In the genomic region with DNA sequence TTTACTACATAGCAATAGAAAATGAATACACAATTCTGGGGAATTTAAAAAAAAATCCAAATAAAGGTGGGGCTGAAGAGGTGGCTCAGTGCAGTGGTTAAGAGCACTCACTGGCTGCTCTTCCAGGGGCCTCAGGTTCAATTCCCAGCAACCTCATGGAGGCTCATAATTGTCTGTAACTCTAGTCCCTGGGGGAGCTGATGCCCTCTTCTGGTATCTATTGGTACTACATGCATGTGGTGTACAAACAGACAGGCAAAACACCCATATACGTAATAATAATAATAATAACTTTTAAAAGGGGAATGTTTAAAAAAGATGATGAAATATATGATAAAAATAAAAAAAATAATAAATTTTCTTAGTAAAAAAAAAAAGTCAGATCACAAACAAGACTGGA, we compare ENCODE assay signal across 12 mouse cellular contexts. TPM values are rescaled to one million over a fixed set of nuclear protein-coding genes. Genes with fewer than 3 reads are reported as not detected.
DNase-seq lines count a peak whose midpoint lies in the region; ATAC-seq and TF ChIP-seq lines count a peak whose summit lies in the region.
"Had no signal": no experiment of that assay in that cellular context is flagged by ENCODE, and none has a peak within 500 bp of the region (broad histone marks: within the 10 kb centered on the region; RNA-seq: fewer than 3 reads in every experiment).

No protein-coding gene starts in this region.

- no peak for DNase-seq in layer of hippocampus, adult 2 months (ENCODE audit: low spot score in 2 of 2)
- no peak for DNase-seq in layer of hippocampus, postnatal 10 days (ENCODE audit: low spot score in 2 of 2)
- DNase-seq in B cell, adult 2 months, result peak; percentile 49 to 55
- peak; percentile 58 for DNase-seq in ES-CJ7 (ENCODE audit: low read depth, low spot score)
- peak; percentile 72 for DNase-seq in induced T-regulatory cell, adult 2 months (ENCODE audit: low read depth)
- no peak for DNase-seq in cerebellum, adult 11 months
- DNase-seq: cerebellum, postnatal 25 days; gastrocnemius, postnatal 14 days; right cerebral cortex, adult 18-20 months had no signal

- peak; percentile 69 for TF ChIP-seq CTCF in layer of hippocampus, adult 2 months (conservative IDR thresholded peaks at IDR 0.05)

- no peak overlapping the region for H3K4me3 ChIP-seq in layer of hippocampus, adult 2 months
- H3K4me3 ChIP-seq: erythroblast, embryonic 14.5 days had no signal

- H3K27ac ChIP-seq in layer of hippocampus, adult 2 months, result no peak overlapping the region

- ATAC-seq in granulocyte monocyte progenitor cell, adult 5-6 weeks (replicated peaks; ENCODE audit: poor library complexity, severe bottlenecking), result no peak
- no peak for ATAC-seq in monocyte, adult 5-6 weeks (replicated peaks; ENCODE audit: insufficient number of reproducible peaks, low FRiP score, low TSS enrichment, poor library complexity, severe bottlenecking)

RNA-seq across cellular contexts. Expression of a gene that starts 43.4 kb away (rescaled TPM):
- total RNA-seq in layer of hippocampus, adult 2 months (2021), result 10 to 100 TPM; 28.1 to 28.9 TPM
- 10 to 100 TPM; 30.6 to 38.2 TPM for total RNA-seq in layer of hippocampus, postnatal 10 days (2021)
- 139 and 152 TPM in 2 replicates for total RNA-seq in granulocyte monocyte progenitor cell, adult 5-6 weeks (2014; fragmentation: Nextera tagmentation)
- total RNA-seq in granulocyte monocyte progenitor cell, adult 5-6 weeks (2017), result 208 and 230 TPM in 2 replicates
- total RNA-seq in monocyte, adult 5-6 weeks (2017), result 458 to 713 TPM (median 609 TPM) in 3 replicates

RNA-seq across cellular contexts. Expression of a gene that starts 43.5 kb away (rescaled TPM):
- total RNA-seq in layer of hippocampus, adult 2 months (2021), result 10 to 100 TPM in 1 of 2 experiments, 1 to 10 TPM in 1; 8.6 to 10.3 TPM
- total RNA-seq in layer of hippocampus, postnatal 10 days (2021), result 1 to 10 TPM; 7.4 to 8.0 TPM
- 6.6 and 14.9 TPM in 2 replicates for total RNA-seq in granulocyte monocyte progenitor cell, adult 5-6 weeks (2014; fragmentation: Nextera tagmentation)
- total RNA-seq in granulocyte monocyte progenitor cell, adult 5-6 weeks (2017), result 2.0 and 15.9 TPM in 2 replicates
- total RNA-seq in monocyte, adult 5-6 weeks (2017), result 7.0 to 19.9 TPM (median 7.7 TPM) in 3 replicates

Comparison
In these comparisons a context has a peak if more than half of its experiments do, and no peak if none do; other contexts are left out.
1. DNase-seq: peak in B cell, adult 2 months (2 of 2), ES-CJ7 (single experiment) and induced T-regulatory cell, adult 2 months (single experiment); none in layer of hippocampus, adult 2 months (0 of 2), layer of hippocampus, postnatal 10 days (0 of 2) and cerebellum, adult 11 months (single experiment).